Mouse (Mus musculus): ENCODE measurements around the gene Gadl1.

DNA sequence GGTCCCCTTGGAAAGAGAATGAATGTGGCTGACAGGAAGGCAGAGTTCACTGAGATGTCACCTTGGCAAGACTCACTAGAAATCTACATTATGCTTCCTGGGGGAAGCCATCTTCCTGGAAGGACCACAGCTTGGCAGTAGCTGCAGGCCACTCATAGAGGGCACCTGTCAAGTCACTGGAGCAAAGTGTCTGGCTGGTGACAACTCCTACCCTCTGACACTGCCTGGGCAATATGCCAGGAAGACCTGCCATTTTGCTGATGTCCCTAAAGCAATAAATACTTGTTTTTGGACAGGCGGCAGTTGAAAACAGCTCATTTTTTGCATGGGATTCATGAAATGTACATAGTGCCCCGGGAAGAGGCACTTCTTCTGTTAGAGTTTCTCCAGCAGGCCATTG is 119.8 kb downstream of the Gadl1 start:
- TF ChIP-seq CTCF (IDR thresholded peaks at IDR 0.05; ENCODE audit: low read depth, low read length) (no peak), GATA1 (IDR thresholded peaks at IDR 0.05; ENCODE audit: borderline replicate concordance, low read length) (no peak)

Data from G1E (cell line).